Mouse (Mus musculus) CD4-positive, CD25-positive, alpha-beta regulatory T cell, adult 9 weeks (primary cell): ENCODE results near the gene Rnf141. TPM values are rescaled to one million over a fixed set of nuclear protein-coding genes. Genes with fewer than 3 reads are reported as not detected.

Experiments
- polyA plus RNA-seq: library from polyadenylated mRNA; unstranded; fragments of 100-300 nt; shearing (Covaris generic); gene quantifications from one replicate; pipeline ENCODE4 v1.2.1, GENCODE M21; 2017

The Rnf141 gene
- polyA plus RNA-seq, result 19.8 TPM

GRCm38 (mm10) chr7:110843916-110844874 is at the start of gene Rnf141:
TSS of gene Rnf141 (minus strand) at chr7:110844457.

GRCm38 (mm10) chr7:110862751-110863289 is 18.6 kb upstream of the Rnf141 start, which contains the start of gene Lyve1:
TSS of gene Lyve1 (minus strand) at chr7:110863239.

GRCm38 (mm10) chr7:110768001-110768400 is 76.3 kb downstream of the Rnf141 start, which contains the start of gene Ampd3:
TSS of gene Ampd3 (plus strand) at chr7:110768206.

Other genes starting within 250 kb of the Rnf141 start
- 3.3 TPM for gene Sbf2, start 229.5 kb downstream of the Rnf141 start, polyA plus RNA-seq
- not detected for gene Adm, start 216.8 kb downstream of the Rnf141 start, polyA plus RNA-seq
- gene Ampd3, start 76.3 kb downstream of the Rnf141 start, polyA plus RNA-seq, result 4.2 TPM
- not detected for gene Lyve1, start 18.8 kb upstream of the Rnf141 start, polyA plus RNA-seq
- 1.2 TPM for gene Mrvi1, start 138.0 kb upstream of the Rnf141 start, polyA plus RNA-seq
- gene Ctr9, start 184.5 kb upstream of the Rnf141 start, polyA plus RNA-seq, result 72.7 TPM
- gene Eif4g2, start 238.6 kb upstream of the Rnf141 start, polyA plus RNA-seq, result 1,075 TPM